23 mouse cellular contexts compared by ENCODE assay signal in the genomic region with DNA sequence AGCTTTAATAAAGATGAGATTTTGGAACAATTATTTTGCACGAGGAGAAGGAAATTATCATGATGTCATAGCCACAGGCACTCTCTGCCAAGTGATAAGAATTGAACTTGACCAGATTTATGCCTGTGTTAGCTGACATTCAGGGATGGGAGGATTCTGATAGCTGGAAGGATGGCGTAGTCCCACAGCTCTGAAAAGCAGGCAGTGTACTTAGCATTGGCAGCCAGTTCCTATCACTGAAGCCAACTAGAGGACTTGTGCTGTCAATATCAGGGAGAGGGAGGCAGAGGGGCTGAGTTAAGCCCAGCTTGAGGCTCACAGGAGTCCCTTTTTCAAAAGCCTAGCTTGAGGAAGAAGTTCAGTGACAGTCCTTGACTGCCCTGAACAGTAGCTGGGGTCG.
"Had no signal": no experiment of that assay in that cellular context is flagged by ENCODE, and none has a peak within 500 bp of the region (broad histone marks: within the 10 kb centered on the region; RNA-seq: fewer than 3 reads in every experiment).

No protein-coding gene starts in this region.

- H3K4me2 ChIP-seq: limb, embryonic 13.5 days; lung, embryonic 14.5 days; midbrain, embryonic 12.5 days; midbrain, embryonic 15.5 days; neural tube, embryonic 12.5 days; neural tube, embryonic 15.5 days had no signal

- H3K4me3 ChIP-seq: limb, embryonic 10.5 days; limb, embryonic 13.5 days; midbrain, embryonic 12.5 days; midbrain, embryonic 15.5 days; neural tube, embryonic 12.5 days; neural tube, embryonic 15.5 days had no signal

- H3K9me3 ChIP-seq: limb, embryonic 10.5 days; limb, embryonic 13.5 days; midbrain, embryonic 12.5 days; midbrain, embryonic 15.5 days; neural tube, embryonic 12.5 days; neural tube, embryonic 15.5 days had no signal

- H3K27ac ChIP-seq: limb, embryonic 10.5 days; limb, embryonic 13.5 days; liver, embryonic 14.5 days; macrophage; midbrain, embryonic 12.5 days; midbrain, embryonic 15.5 days; neural tube, embryonic 12.5 days; neural tube, embryonic 15.5 days; stomach, postnatal 0 days had no signal

- H3K4me1 ChIP-seq: limb, embryonic 10.5 days; limb, embryonic 13.5 days; midbrain, embryonic 12.5 days; midbrain, embryonic 15.5 days; neural tube, embryonic 12.5 days; neural tube, embryonic 15.5 days had no signal

- DNase-seq: kidney, adult 2 months; kidney, postnatal 10 days; kidney, postnatal 4 days; liver; liver, postnatal 0 days; lung, embryonic 14.5 days; right cerebral cortex, adult 18-20 months; right cerebral cortex, postnatal 14 days; right cerebral cortex, postnatal 4 days; thymus, adult 2 months; thymus, postnatal 14 days; thymus, postnatal 4 days had no signal

- ATAC-seq: inflammation-experienced regulatory T-cells, adult 6 months; intestine, embryonic 16.5 days; liver, postnatal 0 days; midbrain, embryonic 15.5 days had no signal

- H3K27me3 ChIP-seq: limb, embryonic 13.5 days; midbrain, embryonic 12.5 days; midbrain, embryonic 15.5 days; neural tube, embryonic 12.5 days; neural tube, embryonic 15.5 days had no signal

- H3K9ac ChIP-seq: limb, embryonic 13.5 days; liver, embryonic 14.5 days; liver, postnatal 0 days; lung, embryonic 14.5 days; midbrain, embryonic 12.5 days; midbrain, embryonic 15.5 days; neural tube, embryonic 12.5 days; neural tube, embryonic 15.5 days had no signal
